ENCODE assay signal across 8 mouse cellular contexts in genomic region chr9:45815113-45815512, GRCm38 (mm10). TPM values are rescaled to one million over a fixed set of nuclear protein-coding genes. Genes with fewer than 3 reads are reported as not detected.
DNase-seq lines count a peak whose midpoint lies in the region; ATAC-seq and TF ChIP-seq lines count a peak whose summit lies in the region.
"Had no signal": no experiment of that assay in that cellular context is flagged by ENCODE, and none has a peak within 500 bp of the region (broad histone marks: within the 10 kb centered on the region; RNA-seq: fewer than 3 reads in every experiment).

No protein-coding gene starts in this region.

- 69% methylated on average over 9 of the region's 9 CpGs for WGBS in intestine, postnatal 0 days

- no peak overlapping the region for H3K9ac ChIP-seq in intestine, postnatal 0 days (ENCODE audit: low read depth, low read length)
- H3K9ac ChIP-seq: limb, embryonic 15.5 days had no signal

- H3K27ac ChIP-seq in left cerebral cortex, adult 2 months: no peak overlapping the region
- H3K27ac ChIP-seq in intestine, postnatal 0 days (ENCODE audit: low read depth, low read length): peak overlapping the region; percentile 68
- H3K27ac ChIP-seq: limb, embryonic 15.5 days had no signal

- H3K4me1 ChIP-seq in intestine, postnatal 0 days (replicated peaks; ENCODE audit: control insufficient read depth, insufficient read depth, low read length): no peaks in the 10 kb centered on the region; the same call in 1 of the 2 replicates

- no peak overlapping the region for H3K4me3 ChIP-seq in left cerebral cortex, adult 2 months
- no peak overlapping the region for H3K4me3 ChIP-seq in intestine, postnatal 0 days (ENCODE audit: low read depth, low read length)
- H3K4me3 ChIP-seq: limb, embryonic 15.5 days had no signal

- H3K36me3 ChIP-seq in intestine, postnatal 0 days (ENCODE audit: control insufficient read depth, insufficient read depth): peaks cover 5% of the 10 kb centered on the region; the same call in 1 of the 2 replicates

- intact Hi-C loops in left cerebral cortex, adult 2 months (cut with DNase I): no loop called here

- no peaks in the 10 kb centered on the region for H3K9me3 ChIP-seq in intestine, postnatal 0 days (ENCODE audit: control insufficient read depth)
- H3K9me3 ChIP-seq: limb, embryonic 15.5 days had no signal

- peak; percentile 28; the same call in 1 of the 2 replicates for ATAC-seq in intestine, postnatal 0 days

- H3K27me3 ChIP-seq in intestine, postnatal 0 days (replicated peaks; ENCODE audit: control insufficient read depth, insufficient read depth, low read length): no peaks in the 10 kb centered on the region
- H3K27me3 ChIP-seq: limb, embryonic 15.5 days had no signal

- TF ChIP-seq CTCF in left cerebral cortex, adult 2 months (IDR thresholded peaks at IDR 0.05): no peak
- no peak for TF ChIP-seq CTCF in intestine, postnatal 0 days (IDR thresholded peaks at IDR 0.05; ENCODE audit: low read depth)

- H3K4me2 ChIP-seq in intestine, postnatal 0 days (replicated peaks; ENCODE audit: low read depth): peak overlapping the region; percentile 35; the same call in 1 of the 2 replicates
- H3K4me2 ChIP-seq: limb, embryonic 15.5 days had no signal

- peak; percentile 44 to 53 for DNase-seq in left cerebral cortex, adult 18-20 months (ENCODE audit: low spot score in 2 of 2)
- no peak for DNase-seq in left cerebral cortex, adult 2 months (ENCODE audit: extremely low spot score in 1 of 2, low spot score in 2 of 2)
- DNase-seq in cerebellum, postnatal 25 days: peak; percentile 66 to 68
- peak; percentile 46 to 48 for DNase-seq in right cerebral cortex, adult 2 months (ENCODE audit: low spot score in 2 of 2)
- no peak for DNase-seq in yolk sac, embryonic 10.5 days (ENCODE audit: low spot score)
- DNase-seq in natural killer cell, adult 2 months (ENCODE audit: low spot score in 2 of 2): no peak

RNA-seq across cellular contexts. Expression of gene Cep164, which starts 13.4 kb away (rescaled TPM):
- 10 to 100 TPM; 12.1 to 13.4 TPM for total RNA-seq in left cerebral cortex, adult 18-20 months (2021)
- total RNA-seq in left cerebral cortex, adult 2 months (2021): 10 to 100 TPM; 13.7 to 16.5 TPM
- 12.4 and 15.5 TPM in 2 replicates for polyA plus RNA-seq in intestine, postnatal 0 days (2015; fragmentation: Nextera tagmentation; extraction: Ambion mirVana)

RNA-seq across cellular contexts. Expression of gene Bace1, which starts 23.3 kb away (rescaled TPM):
- total RNA-seq in left cerebral cortex, adult 18-20 months (2021): 10 to 100 TPM; 79.2 to 88.8 TPM
- 10 to 100 TPM; 77.3 to 79.5 TPM for total RNA-seq in left cerebral cortex, adult 2 months (2021)
- 10.1 and 10.7 TPM in 2 replicates for polyA plus RNA-seq in intestine, postnatal 0 days (2015; fragmentation: Nextera tagmentation; extraction: Ambion mirVana)

Comparison
In these comparisons a context has a peak if more than half of its experiments do, and no peak if none do; other contexts are left out.
1. DNase-seq: peak in left cerebral cortex, adult 18-20 months (2 of 2), cerebellum, postnatal 25 days (2 of 2) and right cerebral cortex, adult 2 months (2 of 2); none in left cerebral cortex, adult 2 months (0 of 2), yolk sac, embryonic 10.5 days (single experiment) and natural killer cell, adult 2 months (0 of 2).